Mouse (Mus musculus) lung, postnatal 10 days (tissue): ENCODE measurements around the gene Gm36028.

Experiments used
- DNase-seq: peaks from one replicate; pipeline ENCODE4 v3.0.0; 2021

Gene Gm36028

GRCm38 (mm10) chr16:37807269-37807668, 53.7 kb downstream of the Gm36028 start:
- no peak for DNase-seq

- DNase-seq: peak; percentile 38
Measured at GRCm38 (mm10) chr16:37805746-37806495, 55.0 kb downstream of the Gm36028 start.

DNA sequence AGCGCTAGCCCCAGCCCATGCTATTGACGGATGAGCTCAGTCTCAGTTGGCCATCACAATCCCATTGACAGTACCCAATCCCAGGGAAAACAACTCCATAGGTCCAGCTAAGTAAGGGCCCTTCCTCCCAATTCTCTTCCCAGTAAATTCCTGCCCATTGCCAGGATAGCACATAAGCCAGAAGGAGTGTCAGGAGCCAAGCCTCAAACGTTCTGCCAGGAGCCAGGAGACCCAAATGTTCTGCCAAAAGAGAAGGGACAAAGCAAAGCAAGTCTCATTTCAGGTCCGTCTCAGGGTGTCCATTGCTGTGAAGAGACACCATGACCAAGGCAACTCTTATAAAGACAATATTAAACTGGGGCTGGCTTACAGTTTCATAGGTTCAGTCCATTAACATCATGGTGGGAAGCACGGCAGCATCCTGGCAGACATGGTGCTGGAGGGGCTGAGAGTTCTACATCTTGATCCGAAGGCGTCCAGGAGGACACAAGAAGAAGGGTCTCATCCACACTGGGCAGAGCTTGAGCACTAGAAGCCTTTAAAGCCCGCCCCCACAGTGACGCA, 57.5 kb downstream of the Gm36028 start:
- no peak for DNase-seq

GRCm38 (mm10) chr16:37802686-37803295, 58.2 kb downstream of the Gm36028 start:
- no peak for DNase-seq

DNA sequence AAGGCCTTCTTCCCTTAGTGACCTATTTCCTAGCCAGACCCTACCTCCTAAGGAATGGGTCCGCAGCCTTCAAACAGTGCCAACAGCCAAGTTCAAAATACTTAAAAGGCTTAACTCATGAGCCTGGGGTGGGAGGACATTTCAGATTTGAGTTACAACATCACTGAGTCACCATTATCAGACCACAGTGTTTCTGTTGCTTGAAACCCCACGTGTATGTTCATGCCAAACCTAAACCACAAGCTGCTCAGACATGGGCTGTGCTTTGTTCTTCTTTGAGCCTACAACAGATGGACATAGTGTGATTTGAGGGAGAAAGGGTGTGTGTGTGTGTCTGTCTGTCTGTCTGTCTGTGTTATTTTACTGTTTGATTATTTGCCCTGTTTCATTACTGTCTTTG, 59.8 kb downstream of the Gm36028 start:
- no peak for DNase-seq
